Mouse (Mus musculus): ENCODE measurements around the gene Tut7. TPM values are rescaled to one million over a fixed set of nuclear protein-coding genes. Genes with fewer than 3 reads are reported as not detected.
"Not testable (repeated sequence)": the region's sequence is repeated elsewhere in the genome, so short reads cannot be mapped to it uniquely, and the experiment has no call there.

Gene Tut7
- polyA plus RNA-seq, 1 experiment from 2014 or later, result 48.1 TPM

DNA sequence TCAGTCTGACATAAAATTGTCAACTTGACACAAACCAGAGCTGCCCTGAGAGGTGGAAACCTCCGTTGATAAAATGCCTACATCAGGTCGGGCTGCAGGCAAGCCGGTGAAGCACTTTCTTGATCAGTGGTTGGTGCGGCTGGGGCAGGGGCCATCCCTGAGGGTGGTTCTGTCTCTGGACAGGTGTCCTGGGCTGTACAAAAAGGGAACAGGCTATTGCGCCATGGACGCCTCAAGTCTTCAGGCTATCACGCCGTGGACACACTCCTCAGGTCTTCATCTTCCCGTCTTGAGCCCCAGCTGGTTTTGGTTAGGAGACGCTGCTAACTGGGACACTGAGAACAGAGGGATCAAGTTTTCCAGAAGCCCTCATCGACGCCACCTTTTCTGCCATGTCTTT is 72.6 kb downstream of the Tut7 start:
- Histone ChIP-seq H3K27ac (no peak overlapping the region), H3K36me3 (0 out of 2 replicates have a peak, but pooled peaks cover 4% of the 10 kb centered on the region), H3K27me3 (replicated peaks) (no peaks in the 10 kb centered on the region), H3K4me3 (replicated peaks) (no peak overlapping the region), H3K9me3 (no peaks in the 10 kb centered on the region), H3K4me1 (no peaks in the 10 kb centered on the region), H3K4me2 (no peak overlapping the region), H3K9ac (no peak overlapping the region)
- ATAC-seq (ENCODE audit: insufficient read depth, low FRiP score, low read depth), result no peak
- 70% methylated on average over 12 of the region's 12 CpGs for WGBS

DNA sequence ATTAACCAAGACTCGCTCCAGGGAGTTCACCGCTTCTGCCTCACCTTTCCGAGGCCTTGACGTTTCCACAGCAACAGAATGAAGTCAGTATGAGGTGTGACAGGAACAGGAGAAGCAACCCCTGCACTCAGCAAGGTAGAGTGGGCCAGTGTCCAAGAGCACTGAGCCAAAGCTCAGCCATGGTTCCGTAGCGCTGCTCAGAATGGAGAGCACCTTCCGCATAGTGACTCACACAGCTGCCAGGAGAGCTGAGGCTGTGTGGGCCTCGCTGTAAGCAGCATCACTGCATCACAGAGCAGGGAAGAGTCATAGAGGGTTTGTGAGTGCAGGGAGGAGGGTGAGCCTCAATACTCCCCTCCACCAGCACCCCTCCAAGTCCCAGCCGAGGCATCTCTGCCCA is 76.2 kb downstream of the Tut7 start, which contains the start of gene 1700014D04Rik:
Gene 1700014D04Rik (minus strand): TSS at position 42 of the 400 bp plus-strand sequence.
- no peak for ATAC-seq (ENCODE audit: insufficient read depth, low FRiP score, low read depth)
- Histone ChIP-seq H3K4me2 (no peak within 1 kb of the TSS), H3K36me3 (no peaks in the 10 kb centered on the region), H3K9ac (no peak within 1 kb of the TSS), H3K27me3 (replicated peaks) (no peaks in the 10 kb centered on the region), H3K4me3 (replicated peaks) (no peak within 1 kb of the TSS), H3K27ac (no peak within 1 kb of the TSS), H3K9me3 (no peaks in the 10 kb centered on the region), H3K4me1 (no peaks in the 10 kb centered on the region)
- WGBS, result 79% methylated on average over 9 of the region's 9 CpGs

DNA sequence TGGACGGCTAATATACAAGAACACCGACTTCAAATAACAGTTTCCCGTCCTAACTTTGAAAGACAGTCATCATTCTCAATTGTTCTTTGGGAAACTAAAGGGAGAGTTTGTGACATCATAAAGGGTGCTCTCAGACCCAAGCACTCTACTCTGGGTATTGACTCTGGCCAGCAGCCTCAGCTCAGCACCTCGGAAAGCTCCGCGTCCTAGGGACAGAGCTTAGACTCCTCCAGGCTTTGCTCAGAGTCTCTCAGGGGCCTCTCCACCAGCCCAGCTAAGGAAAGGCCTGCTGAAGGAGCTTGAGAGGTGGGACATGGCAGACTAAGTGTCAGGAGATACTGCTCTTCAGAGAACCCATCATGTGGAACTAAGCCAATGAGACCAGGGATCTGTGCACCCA is 76.8 kb downstream of the Tut7 start:
- no peak for ATAC-seq (ENCODE audit: insufficient read depth, low FRiP score, low read depth)
- H3K36me3 ChIP-seq, result no peaks in the 10 kb centered on the region
- WGBS, result 68% methylated on average over 6 of the region's 6 CpGs
- H3K4me2 ChIP-seq, result no peak overlapping the region
- H3K27me3 ChIP-seq (replicated peaks), result no peaks in the 10 kb centered on the region
- H3K9ac ChIP-seq, result no peak overlapping the region
- H3K4me1 ChIP-seq, result no peaks in the 10 kb centered on the region
- H3K9me3 ChIP-seq, result no peaks in the 10 kb centered on the region
- no peak overlapping the region for H3K27ac ChIP-seq
- H3K4me3 ChIP-seq (replicated peaks), result no peak overlapping the region

GRCm38 (mm10) chr13:59745462-59745861 is 77.5 kb downstream of the Tut7 start:
- Histone ChIP-seq H3K9ac (no peak overlapping the region), H3K4me3 (replicated peaks) (no peak overlapping the region), H3K27me3 (replicated peaks) (no peaks in the 10 kb centered on the region), H3K4me1 (no peaks in the 10 kb centered on the region), H3K36me3 (no peaks in the 10 kb centered on the region), H3K4me2 (no peak overlapping the region), H3K27ac (no peak overlapping the region), H3K9me3 (no peaks in the 10 kb centered on the region)
- ATAC-seq (ENCODE audit: insufficient read depth, low FRiP score, low read depth), result no peak
- 77% methylated on average over 6 of the region's 6 CpGs for WGBS

- ATAC-seq (ENCODE audit: insufficient read depth, low FRiP score, low read depth), result no peak
- Histone ChIP-seq H3K9ac (no peak overlapping the region), H3K36me3 (no peaks in the 10 kb centered on the region), H3K4me2 (no peak overlapping the region), H3K4me3 (replicated peaks) (no peak overlapping the region), H3K4me1 (no peaks in the 10 kb centered on the region), H3K27me3 (replicated peaks) (no peaks in the 10 kb centered on the region), H3K27ac (no peak overlapping the region), H3K9me3 (no peaks in the 10 kb centered on the region)
- 69% methylated on average over 10 of the region's 10 CpGs for WGBS
Observed at GRCm38 (mm10) chr13:59741697-59742096, 81.2 kb downstream of the Tut7 start.

- no peak overlapping the region for H3K9ac ChIP-seq
- no peak overlapping the region for H3K4me2 ChIP-seq
- WGBS, result 87% methylated on average over 11 of the region's 11 CpGs
Observed at GRCm38 (mm10) chr13:59741096-59741495, 81.9 kb downstream of the Tut7 start.

DNA sequence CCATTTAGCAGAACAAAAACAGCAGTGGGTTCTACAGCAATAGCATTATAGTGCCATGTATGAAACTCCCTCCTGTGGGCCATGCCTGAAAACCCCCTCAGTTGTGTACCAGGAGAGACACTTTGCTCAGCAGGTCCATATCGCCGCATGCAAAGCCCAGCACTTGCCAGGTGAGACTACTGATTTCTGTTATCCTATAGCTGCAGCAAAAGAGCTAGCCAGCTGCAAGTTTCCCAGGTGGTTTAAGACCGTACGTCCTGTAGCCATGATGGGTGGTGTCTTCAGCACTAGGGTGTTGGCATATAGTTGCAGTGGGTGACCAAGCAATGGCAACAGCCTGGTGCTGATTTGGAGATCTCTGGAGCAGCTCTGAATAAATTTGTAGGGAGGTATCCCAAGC is 83.5 kb downstream of the Tut7 start:
- Histone ChIP-seq H3K4me1 (no peaks in the 10 kb centered on the region), H3K27me3 (replicated peaks) (no peaks in the 10 kb centered on the region), H3K27ac (no peak overlapping the region), H3K4me3 (replicated peaks) (no peak overlapping the region), H3K9me3 (no peaks in the 10 kb centered on the region), H3K9ac (no peak overlapping the region), H3K36me3 (no peaks in the 10 kb centered on the region), H3K4me2 (no peak overlapping the region)
- 80% methylated on average over 4 of the region's 4 CpGs for WGBS
- ATAC-seq (ENCODE audit: insufficient read depth, low FRiP score, low read depth), result peak; percentile 67; the same call in 1 of the 2 replicates

More at GRCm38 (mm10) chr13:59741096-59741495, 81.9 kb downstream of the Tut7 start:
- H3K9me3 ChIP-seq, result no peaks in the 10 kb centered on the region
- no peak overlapping the region for H3K4me3 ChIP-seq (replicated peaks)
- no peaks in the 10 kb centered on the region for H3K27me3 ChIP-seq (replicated peaks)
- H3K36me3 ChIP-seq, result no peaks in the 10 kb centered on the region
- no peaks in the 10 kb centered on the region for H3K4me1 ChIP-seq
- H3K27ac ChIP-seq, result no peak overlapping the region
- no peak for ATAC-seq (ENCODE audit: insufficient read depth, low FRiP score, low read depth)

- WGBS, result 84% methylated on average over 2 of the region's 2 CpGs
- Histone ChIP-seq H3K36me3 (no peaks in the 10 kb centered on the region), H3K9ac (no peak overlapping the region), H3K27ac (no peak overlapping the region), H3K4me1 (no peaks in the 10 kb centered on the region), H3K27me3 (replicated peaks) (no peaks in the 10 kb centered on the region), H3K4me2 (no peak overlapping the region), H3K9me3 (no peaks in the 10 kb centered on the region), H3K4me3 (replicated peaks) (no peak overlapping the region)
- peak; percentile 76; the same call in 1 of the 2 replicates for ATAC-seq (ENCODE audit: insufficient read depth, low FRiP score, low read depth)
Observed at GRCm38 (mm10) chr13:59738455-59738854, 84.5 kb downstream of the Tut7 start.

DNA sequence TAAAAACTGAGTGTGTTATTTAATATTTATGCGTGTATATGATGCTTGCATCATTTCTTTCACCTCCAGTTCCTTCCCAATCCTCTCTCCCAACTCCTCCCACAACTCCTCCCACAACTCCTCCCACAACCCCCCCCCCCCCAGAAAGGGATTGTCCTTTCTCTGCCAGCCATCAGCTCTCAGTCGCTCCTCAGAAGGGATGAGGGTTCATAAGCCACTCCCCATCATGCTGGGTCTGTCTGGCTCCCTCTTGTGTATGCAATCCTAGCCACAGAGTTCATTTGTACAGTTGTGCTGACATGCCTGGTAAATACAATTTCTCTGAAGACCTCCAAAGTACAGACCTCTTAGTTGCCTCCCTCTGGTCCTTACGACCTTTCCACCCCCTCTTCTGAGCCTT is 87.8 kb downstream of the Tut7 start:
- H3K27me3 ChIP-seq (replicated peaks), result no peaks in the 10 kb centered on the region
- 17% methylated on average over 3 of the region's 3 CpGs for WGBS
- no peak overlapping the region for H3K9ac ChIP-seq
- no peaks in the 10 kb centered on the region for H3K36me3 ChIP-seq
- ATAC-seq (ENCODE audit: insufficient read depth, low FRiP score, low read depth), result peak; percentile 32; the same call in 1 of the 2 replicates
- no peak overlapping the region for H3K27ac ChIP-seq
- H3K4me3 ChIP-seq (replicated peaks), result no peak overlapping the region
- H3K4me1 ChIP-seq, result no peaks in the 10 kb centered on the region
- no peak overlapping the region for H3K4me2 ChIP-seq
- no peaks in the 10 kb centered on the region for H3K9me3 ChIP-seq

DNA sequence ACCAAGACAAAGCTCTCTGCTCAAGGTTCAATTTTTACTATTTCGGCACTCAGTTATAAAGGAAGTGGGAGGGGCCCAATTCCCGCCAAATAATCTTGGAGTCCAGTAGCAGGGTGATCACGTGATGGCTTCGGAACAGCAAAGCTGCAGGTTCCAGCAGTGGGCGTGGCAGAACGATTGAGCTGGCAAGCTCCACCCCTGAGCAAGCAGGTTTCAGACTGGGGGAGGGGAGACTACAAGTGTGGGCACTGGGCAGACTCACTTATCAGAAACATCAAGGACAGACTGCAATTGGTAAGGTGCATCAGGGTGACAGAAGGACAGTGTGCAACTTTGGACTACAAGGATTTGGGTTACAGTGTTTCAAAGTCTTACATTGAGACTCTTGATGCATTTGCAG is 88.6 kb downstream of the Tut7 start:
- not testable (repeated sequence) for ATAC-seq (ENCODE audit: insufficient read depth, low FRiP score, low read depth)

DNA sequence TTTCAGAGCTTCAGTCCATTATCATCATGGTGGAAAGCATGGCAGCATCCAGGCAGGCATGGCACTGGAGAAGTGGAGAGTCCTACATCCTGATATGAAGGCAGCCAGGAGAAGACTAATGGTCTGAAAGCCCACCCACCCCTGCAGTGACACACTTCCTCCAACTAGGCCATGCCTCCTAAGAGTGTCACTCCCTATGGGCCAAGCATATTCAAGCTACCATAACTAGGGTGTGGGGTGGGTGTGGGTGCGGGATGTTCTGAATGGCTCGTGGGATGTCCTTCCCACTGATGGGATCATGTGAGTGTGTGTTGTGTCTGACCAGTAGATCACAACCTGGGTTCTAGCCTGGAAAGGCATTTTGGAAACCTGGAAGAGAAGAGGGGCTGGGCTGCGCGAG is 89.0 kb downstream of the Tut7 start:
- Histone ChIP-seq H3K27me3 (replicated peaks) (no peaks in the 10 kb centered on the region), H3K9ac (no peak overlapping the region), H3K27ac (no peak overlapping the region), H3K4me3 (replicated peaks) (no peak overlapping the region), H3K4me2 (no peak overlapping the region), H3K9me3 (no peaks in the 10 kb centered on the region), H3K4me1 (no peaks in the 10 kb centered on the region), H3K36me3 (no peaks in the 10 kb centered on the region)
- ATAC-seq (ENCODE audit: insufficient read depth, low FRiP score, low read depth), result no peak
- WGBS, result 76% methylated on average over 4 of the region's 4 CpGs

More for the DNA sequence above, 88.6 kb downstream of the Tut7 start:
- not testable (repeated sequence) for H3K9me3 ChIP-seq; H3K27ac ChIP-seq; H3K27me3 ChIP-seq (replicated peaks); H3K4me3 ChIP-seq (replicated peaks); H3K36me3 ChIP-seq; H3K9ac ChIP-seq; H3K4me2 ChIP-seq; H3K4me1 ChIP-seq
- WGBS, result 37% methylated on average over 6 of the region's 6 CpGs

DNA sequence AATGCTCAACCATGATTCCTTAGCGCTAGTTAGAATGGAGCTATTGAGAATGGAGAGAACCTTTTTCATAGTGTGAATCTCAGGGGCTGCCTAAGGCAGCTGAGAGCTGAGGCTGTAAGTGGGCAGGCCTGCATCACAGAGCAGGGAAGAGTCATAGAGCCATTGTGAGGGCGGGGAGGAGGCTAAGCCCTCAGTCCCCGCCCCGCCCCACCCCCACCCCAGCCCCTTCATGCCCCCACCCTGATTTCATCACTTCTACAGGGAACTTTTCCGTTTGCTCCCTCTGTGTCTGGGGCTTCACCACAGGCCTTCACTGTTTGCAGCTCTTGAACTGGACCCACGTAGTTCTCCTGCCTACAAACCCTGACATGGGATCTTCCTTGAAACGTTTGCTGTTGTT is 91.3 kb downstream of the Tut7 start, which contains the start of gene Spata31d1d:
Gene Spata31d1d (minus strand): TSS at position 101 of the 400 bp plus-strand sequence.
- H3K27me3 ChIP-seq (replicated peaks), result no peaks in the 10 kb centered on the region; the same call in 1 of the 2 replicates
- ATAC-seq (ENCODE audit: insufficient read depth, low FRiP score, low read depth), result no peak
- H3K4me3 ChIP-seq (replicated peaks), result no peak within 1 kb of the TSS
- H3K36me3 ChIP-seq, result no peaks in the 10 kb centered on the region
- no peak within 1 kb of the TSS for H3K4me2 ChIP-seq
- no peak within 1 kb of the TSS for H3K9ac ChIP-seq
- 0 out of 2 replicates have a peak, but pooled peaks cover 3% of the 10 kb centered on the region for H3K4me1 ChIP-seq
- WGBS, result 49% methylated on average over 7 of the region's 7 CpGs
- no peak within 1 kb of the TSS for H3K27ac ChIP-seq
- H3K9me3 ChIP-seq, result no peaks in the 10 kb centered on the region

Measured in stomach, embryonic 15.5 days (tissue).